Mouse (Mus musculus) MEL (cell line): ENCODE data around the gene Fam155a.

Experiments used
- BHLHE40 ChIP-seq: IDR thresholded peaks from 2 replicates; pipeline ENCODE4 v1.6.1; 2012; ENCODE audit warnings: low read depth, mild to moderate bottlenecking, inconsistent platforms, low read length, improper control_type of control experiment, borderline replicate concordance
- CTCF ChIP-seq, 3 experiments: IDR thresholded peaks in 2 of 3; conservative IDR thresholded peaks in 1 of 3; 2 replicates each; pipeline ENCODE4 v1.5.1; 2011 to 2012; ENCODE audit warnings: low read length in 3 of 3, low read depth in 2 of 3, mild to moderate bottlenecking in 2 of 3, improper control_type of control experiment in 1 of 3, inconsistent platforms in 1 of 3, mixed read lengths in 1 of 3, moderate library complexity in 1 of 3; ENCODE audit not compliant: control insufficient read depth in 1 of 3, insufficient read depth in 1 of 3, poor library complexity in 1 of 3, severe bottlenecking in 1 of 3
- EP300 ChIP-seq, 2 experiments: IDR thresholded peaks; 2 replicates each; pipeline ENCODE4 v1.6.1; 2011; ENCODE audit warnings: improper control_type of control experiment in 2 of 2, low read length in 2 of 2, low read depth in 1 of 2, mild to moderate bottlenecking in 1 of 2
- ETS1 ChIP-seq: IDR thresholded peaks from 2 replicates; pipeline ENCODE4 v1.6.1; 2012; ENCODE audit warnings: low read depth, mild to moderate bottlenecking, inconsistent platforms, low read length, improper control_type of control experiment, moderate library complexity
- GABPA ChIP-seq: IDR thresholded peaks from 2 replicates; pipeline ENCODE4 v1.6.1; 2012; ENCODE audit warnings: low read depth, mild to moderate bottlenecking, inconsistent platforms, low read length, improper control_type of control experiment, moderate library complexity
- HCFC1 ChIP-seq: IDR thresholded peaks from 2 replicates; pipeline ENCODE4 v1.6.1; 2012; ENCODE audit warnings: low read depth, mild to moderate bottlenecking, inconsistent platforms, low read length, improper control_type of control experiment, moderate library complexity
- MEF2A ChIP-seq: IDR thresholded peaks from 2 replicates; pipeline ENCODE4 v1.6.1; 2014; ENCODE audit warnings: low read depth, mild to moderate bottlenecking, inconsistent platforms, low read length, improper control_type of control experiment; ENCODE audit not compliant: poor library complexity, insufficient replicate concordance, severe bottlenecking; ENCODE audit errors: extremely low read depth

- TF ChIP-seq CTCF (IDR thresholded peaks at IDR 0.05 in 2 of 3, conservative IDR thresholded peaks at IDR 0.05 in 1 of 3; ENCODE audit: control insufficient read depth in 1 of 3, insufficient read depth in 1 of 3, low read depth in 2 of 3, low read length in 3 of 3, poor library complexity in 1 of 3, severe bottlenecking in 1 of 3) (no peak), GABPA (no peak), EP300 (IDR thresholded peaks at IDR 0.05; ENCODE audit: low read depth in 1 of 2, low read length in 2 of 2) (no peak), BHLHE40 (no peak), MEF2A (no peak), HCFC1 (no peak), ETS1 (no peak)
These were observed 225.3 kb downstream of the Fam155a start for GRCm38 (mm10) chr8:9545665-9546064.
